Mouse (Mus musculus): Measurements from ENCODE around the gene Paox. TPM values are rescaled to one million over a fixed set of nuclear protein-coding genes. Genes with fewer than 3 reads are reported as not detected.

Gene Paox
- polyA plus RNA-seq, 1 experiment from 2014 or later = 11.4 TPM

- H3K9me3 ChIP-seq = no peaks in the 10 kb centered on the region
- ATAC-seq (ENCODE audit: low read depth) = no peak
- H3K27me3 ChIP-seq = no peaks in the 10 kb centered on the region
- no peak overlapping the region for H3K27ac ChIP-seq (replicated peaks)
- H3K9ac ChIP-seq = no peak overlapping the region
- no peak overlapping the region for H3K4me2 ChIP-seq
- no peaks in the 10 kb centered on the region; the same call in 1 of the 2 replicates for H3K36me3 ChIP-seq
- H3K4me1 ChIP-seq (replicated peaks) = no peaks in the 10 kb centered on the region
- WGBS = 20% methylated on average over 1 of the region's 1 CpGs
- no peak overlapping the region for H3K4me3 ChIP-seq
Observed at GRCm38 (mm10) chr7:140095556-140095955, 20.0 kb upstream of the Paox start.

GRCm38 (mm10) chr7:140096055-140096454 is 19.5 kb upstream of the Paox start:
- Histone ChIP-seq H3K27me3 (no peaks in the 10 kb centered on the region), H3K4me1 (replicated peaks) (peaks cover under 1% of the 10 kb centered on the region), H3K9ac (no peak overlapping the region), H3K4me2 (no peak overlapping the region), H3K27ac (replicated peaks) (no peak overlapping the region), H3K4me3 (no peak overlapping the region), H3K36me3 (no peaks in the 10 kb centered on the region; the same call in 1 of the 2 replicates), H3K9me3 (no peaks in the 10 kb centered on the region)
- ATAC-seq (ENCODE audit: low read depth) = no peak

GRCm38 (mm10) chr7:140098466-140098865 is 17.1 kb upstream of the Paox start:
- Histone ChIP-seq H3K4me1 (replicated peaks) (peaks cover 19% of the 10 kb centered on the region), H3K9me3 (no peaks in the 10 kb centered on the region), H3K36me3 (no peaks in the 10 kb centered on the region; the same call in 1 of the 2 replicates), H3K27ac (replicated peaks) (no peak overlapping the region), H3K4me3 (no peak overlapping the region), H3K9ac (no peak overlapping the region), H3K4me2 (no peak overlapping the region), H3K27me3 (no peaks in the 10 kb centered on the region)
- whole genome bisulfite sequencing = 96% methylated on average over 1 of the region's 1 CpGs
- ATAC-seq (ENCODE audit: low read depth) = no peak

GRCm38 (mm10) chr7:140101498-140101897 is 14.1 kb upstream of the Paox start:
- Histone ChIP-seq H3K4me2 (peak overlapping the region; percentile 65), H3K4me1 (replicated peaks) (peaks cover 19% of the 10 kb centered on the region)

GRCm38 (mm10) chr7:140101993-140102860 is 13.4 kb upstream of the Paox start, which contains the start of gene Fuom:
Gene Fuom (minus strand): TSS chr7:140102441.
- Histone ChIP-seq H3K27ac (replicated peaks) (peak within 1 kb of the TSS; percentile 49), H3K9ac (peak within 1 kb of the TSS; percentile 71), H3K27me3 (no peaks in the 10 kb centered on the region), H3K36me3 (peaks cover 23% of the 10 kb centered on the region), H3K4me1 (replicated peaks) (peaks cover 19% of the 10 kb centered on the region), H3K9me3 (no peaks in the 10 kb centered on the region), H3K4me2 (peak within 1 kb of the TSS; percentile 65), H3K4me3 (peak within 1 kb of the TSS; percentile 44)
- ATAC-seq (ENCODE audit: low read depth) = peak; percentile 87
- 2% methylated on average over 30 of the region's 30 CpGs for WGBS

More at GRCm38 (mm10) chr7:140101498-140101897, 14.1 kb upstream of the Paox start:
- 68% methylated on average over 10 of the region's 10 CpGs for WGBS
- Histone ChIP-seq H3K36me3 (peaks cover 16% of the 10 kb centered on the region), H3K27ac (replicated peaks) (no peak overlapping the region), H3K9me3 (no peaks in the 10 kb centered on the region), H3K27me3 (no peaks in the 10 kb centered on the region), H3K9ac (peak overlapping the region; percentile 71), H3K4me3 (peak overlapping the region; percentile 44)
- peak; percentile 52; the same call in 1 of the 2 replicates for ATAC-seq (ENCODE audit: low read depth)

- Histone ChIP-seq H3K4me2 (no peak overlapping the region), H3K9ac (no peak overlapping the region), H3K27ac (replicated peaks) (no peak overlapping the region), H3K4me3 (no peak overlapping the region), H3K36me3 (peaks cover 41% of the 10 kb centered on the region), H3K4me1 (replicated peaks) (peaks cover 19% of the 10 kb centered on the region), H3K9me3 (no peaks in the 10 kb centered on the region), H3K27me3 (no peaks in the 10 kb centered on the region)
- WGBS = 91% methylated on average over 4 of the region's 4 CpGs
- ATAC-seq (ENCODE audit: low read depth) = no peak
Observed at GRCm38 (mm10) chr7:140104009-140104408, 11.6 kb upstream of the Paox start.

- Histone ChIP-seq H3K9ac (no peak overlapping the region), H3K27ac (replicated peaks) (no peak overlapping the region), H3K36me3 (peaks cover 59% of the 10 kb centered on the region), H3K4me2 (no peak overlapping the region), H3K9me3 (no peaks in the 10 kb centered on the region), H3K4me1 (replicated peaks) (peaks cover 14% of the 10 kb centered on the region), H3K4me3 (no peak overlapping the region), H3K27me3 (no peaks in the 10 kb centered on the region)
- no peak for ATAC-seq (ENCODE audit: low read depth)
- WGBS = 66% methylated on average over 3 of the region's 3 CpGs
Observed at GRCm38 (mm10) chr7:140111943-140112342, 3.7 kb upstream of the Paox start.

- Histone ChIP-seq H3K4me1 (replicated peaks) (peaks cover 18% of the 10 kb centered on the region), H3K4me3 (peak within 1 kb of the TSS; percentile 78), H3K36me3 (peaks cover 13% of the 10 kb centered on the region), H3K9ac (peak within 1 kb of the TSS; percentile 87), H3K4me2 (peak within 1 kb of the TSS; percentile 90), H3K27ac (replicated peaks) (peak within 1 kb of the TSS; percentile 87), H3K27me3 (no peaks in the 10 kb centered on the region), H3K9me3 (no peaks in the 10 kb centered on the region)
- ATAC-seq (ENCODE audit: low read depth) = peak; percentile 96
- WGBS = 3% methylated on average over 28 of the region's 28 CpGs
Observed at GRCm38 (mm10) chr7:140116329-140117054, 893 bp downstream of the Paox start, which contains the start of gene Echs1. Gene Echs1 (minus strand): TSS chr7:140116476.

- Histone ChIP-seq H3K36me3 (no peaks in the 10 kb centered on the region), H3K27me3 (no peaks in the 10 kb centered on the region; the same call in 1 of the 2 replicates), H3K4me3 (no peak overlapping the region), H3K9me3 (no peaks in the 10 kb centered on the region), H3K4me1 (replicated peaks) (peaks cover 18% of the 10 kb centered on the region), H3K4me2 (no peak overlapping the region), H3K9ac (no peak overlapping the region), H3K27ac (replicated peaks) (no peak overlapping the region)
- 90% methylated on average over 2 of the region's 2 CpGs for WGBS
- no peak for ATAC-seq (ENCODE audit: low read depth)
Observed at GRCm38 (mm10) chr7:140120484-140120883, 4.9 kb downstream of the Paox start.

- Histone ChIP-seq H3K4me3 (no peak overlapping the region), H3K27me3 (no peaks in the 10 kb centered on the region; the same call in 1 of the 2 replicates), H3K27ac (replicated peaks) (no peak overlapping the region), H3K4me2 (no peak overlapping the region), H3K9me3 (no peaks in the 10 kb centered on the region), H3K4me1 (replicated peaks) (peaks cover 19% of the 10 kb centered on the region), H3K9ac (no peak overlapping the region), H3K36me3 (no peaks in the 10 kb centered on the region)
- 71% methylated on average over 13 of the region's 13 CpGs for WGBS
- no peak for ATAC-seq (ENCODE audit: low read depth)
Observed at GRCm38 (mm10) chr7:140121338-140121910, 5.8 kb downstream of the Paox start.

- Histone ChIP-seq H3K4me2 (no peak overlapping the region), H3K27ac (replicated peaks) (no peak overlapping the region), H3K36me3 (no peaks in the 10 kb centered on the region), H3K9me3 (no peaks in the 10 kb centered on the region), H3K27me3 (no peaks in the 10 kb centered on the region; the same call in 1 of the 2 replicates), H3K4me1 (replicated peaks) (peaks cover 16% of the 10 kb centered on the region), H3K4me3 (no peak overlapping the region), H3K9ac (no peak overlapping the region)
- WGBS = 50% methylated on average over 4 of the region's 4 CpGs
- no peak for ATAC-seq (ENCODE audit: low read depth)
Observed at GRCm38 (mm10) chr7:140122765-140123164, 7.2 kb downstream of the Paox start.

- no peaks in the 10 kb centered on the region for H3K36me3 ChIP-seq
- H3K4me1 ChIP-seq (replicated peaks) = peaks cover 16% of the 10 kb centered on the region
- no peak overlapping the region for H3K9ac ChIP-seq
- H3K4me3 ChIP-seq = no peak overlapping the region
- ATAC-seq (ENCODE audit: low read depth) = no peak
- H3K27me3 ChIP-seq = no peaks in the 10 kb centered on the region; the same call in 1 of the 2 replicates
- H3K4me2 ChIP-seq = no peak overlapping the region
- WGBS = 95% methylated on average over 1 of the region's 1 CpGs
- no peak overlapping the region for H3K27ac ChIP-seq (replicated peaks)
- H3K9me3 ChIP-seq = no peaks in the 10 kb centered on the region
Observed at GRCm38 (mm10) chr7:140124382-140124781, 8.8 kb downstream of the Paox start.
